ENCODE assay signal across 10 mouse cellular contexts in the genomic region with DNA sequence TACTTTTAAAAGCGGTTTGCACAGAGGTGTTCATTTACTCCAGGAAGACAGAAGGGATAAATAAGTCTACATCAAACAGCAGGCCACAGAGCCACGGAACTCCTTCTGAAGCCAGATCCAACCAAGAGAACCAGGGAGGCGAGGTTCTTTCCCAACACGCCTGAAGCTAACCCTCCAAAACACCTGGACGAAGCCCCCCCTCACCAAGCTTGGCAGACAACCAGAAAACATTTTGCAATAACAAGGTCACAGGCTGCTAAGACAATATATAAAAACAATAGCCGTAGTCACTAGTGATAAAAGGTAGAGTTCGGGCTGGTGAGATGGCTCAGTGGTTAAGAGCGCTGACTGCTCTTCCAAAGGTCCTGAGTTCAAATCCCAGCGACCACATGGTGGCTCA.
A peak's percentile ranks its signal among the peaks of the same experiment; 100 is the strongest.
DNase-seq lines count a peak whose midpoint lies in the region; ATAC-seq and TF ChIP-seq lines count a peak whose summit lies in the region.
"Had no signal": no experiment of that assay in that cellular context is flagged by ENCODE, and none has a peak within 500 bp of the region (broad histone marks: within the 10 kb centered on the region; RNA-seq: fewer than 3 reads in every experiment).

No protein-coding gene starts in this region.

- 60% methylated on average over 9 of the region's 9 CpGs for WGBS in kidney, postnatal 0 days
- 82% methylated on average over 9 of the region's 9 CpGs for WGBS in forebrain, embryonic 16.5 days

- no peaks in the 10 kb centered on the region for H3K9me3 ChIP-seq in kidney, postnatal 0 days (replicated peaks; ENCODE audit: low read length)
- H3K9me3 ChIP-seq in forebrain, embryonic 16.5 days (ENCODE audit: control insufficient read depth, low read length): no peaks in the 10 kb centered on the region
- H3K9me3 ChIP-seq: neural tube, embryonic 15.5 days had no signal

- H3K4me3 ChIP-seq in gastrocnemius, adult 2 months: no peak overlapping the region
- H3K4me3 ChIP-seq in kidney, postnatal 0 days (replicated peaks; ENCODE audit: low read depth, low read length): no peak overlapping the region
- H3K4me3 ChIP-seq in forebrain, embryonic 16.5 days (replicated peaks; ENCODE audit: low read length): no peak overlapping the region
- H3K4me3 ChIP-seq: neural tube, embryonic 15.5 days had no signal

- no peak for DNase-seq in gastrocnemius, adult 2 months
- DNase-seq in gastrocnemius, postnatal 36 days: no peak
- DNase-seq in kidney, postnatal 0 days (ENCODE audit: low spot score): no peak
- no peak for DNase-seq in kidney, adult 8-10 months
- DNase-seq in lung, postnatal 36 days: peak; percentile 48
- no peak for DNase-seq in adrenal gland, postnatal 14 days
- no peak for DNase-seq in retina, embryonic 14.5 days (ENCODE audit: low spot score)
- DNase-seq: adrenal gland, adult 2 months had no signal

- intact Hi-C loops in gastrocnemius, adult 2 months (cut with DNase I): no loop called here
- intact Hi-C loops in gastrocnemius, postnatal 36 days (cut with DNase I): no loop called here

- peak overlapping the region; percentile 57 for H3K27ac ChIP-seq in gastrocnemius, adult 2 months
- peak overlapping the region; percentile 55 for H3K27ac ChIP-seq in kidney, postnatal 0 days
- H3K27ac ChIP-seq in forebrain, embryonic 16.5 days (ENCODE audit: low read length): peak overlapping the region; percentile 62

- TF ChIP-seq CTCF in gastrocnemius, adult 2 months (IDR thresholded peaks at IDR 0.05): no peak
- TF ChIP-seq CTCF in kidney, postnatal 0 days (IDR thresholded peaks at IDR 0.05; ENCODE audit: low read depth): no peak

- no peak for ATAC-seq in kidney, postnatal 0 days (replicated peaks; ENCODE audit: low FRiP score, low read depth)
- no peak for ATAC-seq in forebrain, embryonic 16.5 days

- H3K4me1 ChIP-seq in kidney, postnatal 0 days (replicated peaks; ENCODE audit: insufficient read depth, low read length): peaks cover 8% of the 10 kb centered on the region; the same call in 1 of the 2 replicates
- peaks cover 21% of the 10 kb centered on the region for H3K4me1 ChIP-seq in forebrain, embryonic 16.5 days (replicated peaks; ENCODE audit: control insufficient read depth, insufficient read depth, low read length)

- H3K4me2 ChIP-seq in kidney, postnatal 0 days (ENCODE audit: low read length): no peak overlapping the region
- H3K4me2 ChIP-seq in forebrain, embryonic 16.5 days (ENCODE audit: low read length): no peak overlapping the region
- H3K4me2 ChIP-seq: neural tube, embryonic 15.5 days had no signal

- peaks cover 56% of the 10 kb centered on the region for H3K36me3 ChIP-seq in kidney, postnatal 0 days (ENCODE audit: insufficient read depth, low read length)
- H3K36me3 ChIP-seq in forebrain, embryonic 16.5 days (ENCODE audit: control insufficient read depth, insufficient read depth): peaks cover 21% of the 10 kb centered on the region

- H3K27me3 ChIP-seq in kidney, postnatal 0 days (ENCODE audit: insufficient read depth, low read length): no peaks in the 10 kb centered on the region
- H3K27me3 ChIP-seq in forebrain, embryonic 16.5 days (replicated peaks; ENCODE audit: control insufficient read depth, insufficient read depth, low read length): no peaks in the 10 kb centered on the region
- H3K27me3 ChIP-seq: neural tube, embryonic 15.5 days had no signal

- H3K9ac ChIP-seq in kidney, postnatal 0 days (ENCODE audit: low read depth, low read length): no peak overlapping the region
- no peak overlapping the region for H3K9ac ChIP-seq in forebrain, embryonic 16.5 days (replicated peaks; ENCODE audit: low read depth, low read length)
- H3K9ac ChIP-seq: neural tube, embryonic 15.5 days had no signal
